Mouse (Mus musculus) fat pad, adult 2 months (tissue): Measurements from ENCODE around the gene Sema5b.
"Not testable (repeated sequence)": the region's sequence is repeated elsewhere in the genome, so short reads cannot be mapped to it uniquely, and the experiment has no call there.

ENCODE experiments used
- DNase-seq: peaks from one replicate; pipeline ENCODE4 v3.0.0-alpha.2; 2011; ENCODE audit warnings: low read depth, low spot score; ENCODE audit errors: extremely low read depth

Sema5b gene

GRCm38 (mm10) chr16:35547966-35548365, 7.0 kb downstream of the Sema5b start:
- DNase-seq = no peak

DNA sequence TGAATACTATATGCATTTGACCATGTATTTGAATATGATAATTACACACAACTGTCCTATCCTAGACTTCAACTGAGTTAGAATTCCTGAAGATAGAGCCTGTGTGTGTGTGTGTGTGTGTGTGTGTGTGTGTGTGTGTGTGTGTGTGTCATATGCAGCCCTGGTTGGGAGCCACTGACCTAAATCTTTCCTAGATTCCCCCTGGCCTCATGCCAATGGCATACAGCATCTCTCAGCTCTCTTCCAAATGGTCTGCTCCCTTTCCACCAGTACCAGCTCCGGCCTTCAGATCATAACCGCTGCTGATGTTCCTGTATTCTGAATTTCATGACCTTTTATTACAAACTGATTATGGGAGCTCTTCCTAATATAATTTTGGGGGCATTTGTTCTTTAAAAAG, 8.4 kb downstream of the Sema5b start:
- DNase-seq = no peak

DNA sequence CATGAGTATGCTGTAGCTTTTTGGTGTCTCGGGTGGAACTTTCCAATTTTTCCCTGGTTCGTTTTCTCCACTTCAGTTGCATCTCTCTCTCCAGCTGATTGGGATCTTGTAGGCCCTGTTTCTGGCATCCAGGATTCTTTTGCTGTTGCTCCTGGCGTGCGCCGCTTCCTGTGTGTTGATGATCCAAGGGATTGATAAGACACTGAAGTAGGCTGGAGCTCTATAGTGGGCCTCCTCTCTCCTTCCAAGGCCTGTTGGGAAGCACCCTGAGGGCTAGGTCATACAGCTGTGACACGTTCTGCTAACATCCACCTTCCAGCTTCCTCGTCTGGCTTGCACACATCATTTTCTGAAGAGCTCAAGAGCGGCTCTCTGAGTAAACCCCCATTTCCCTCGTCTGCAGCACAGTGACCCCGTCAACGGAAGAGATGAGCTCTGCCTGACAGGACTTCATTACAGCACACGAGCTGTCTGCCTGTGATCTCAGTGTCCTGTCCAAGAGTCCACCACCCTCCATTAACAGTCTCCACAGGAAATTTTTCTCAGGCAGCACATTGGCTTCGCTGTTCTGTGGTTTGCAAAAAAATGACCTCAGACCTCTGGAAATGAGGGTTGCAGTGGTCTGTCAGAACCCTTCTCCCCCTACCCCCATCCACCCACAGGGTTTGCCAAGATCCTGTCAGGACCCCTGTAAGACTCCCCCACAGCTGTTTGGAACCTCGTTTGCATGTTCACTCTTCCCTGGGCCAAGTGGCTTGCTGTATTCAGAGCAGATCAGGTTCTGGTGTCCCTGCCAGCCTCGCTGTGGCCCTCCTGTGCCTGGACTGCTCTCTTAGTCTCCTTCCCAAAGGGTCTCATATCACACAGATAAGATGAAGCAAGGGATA, 14.9 kb downstream of the Sema5b start:
- no peak for DNase-seq

DNA sequence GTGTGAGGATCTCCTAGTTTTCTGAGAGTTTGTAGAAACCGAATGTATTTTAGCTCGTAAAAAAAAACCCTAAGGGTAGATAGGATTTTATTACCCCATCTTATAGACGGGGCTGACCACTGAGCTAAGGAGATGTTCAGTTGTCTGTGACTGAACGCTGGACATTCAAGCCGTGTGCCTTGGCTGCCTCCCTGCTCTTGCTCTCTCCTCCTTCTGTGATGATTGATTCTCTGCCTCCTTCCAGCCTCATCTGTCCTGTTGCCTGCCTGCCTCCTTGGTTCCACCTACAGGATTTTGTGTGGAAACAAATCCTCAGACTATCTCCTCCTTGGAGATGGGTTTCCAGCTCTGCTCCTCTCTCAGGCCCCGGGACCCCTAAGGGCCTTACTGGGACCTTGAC, 16.1 kb downstream of the Sema5b start:
- no peak for DNase-seq

GRCm38 (mm10) chr16:35561541-35561940, 20.6 kb downstream of the Sema5b start:
- no peak for DNase-seq

GRCm38 (mm10) chr16:35564246-35564905, 23.4 kb downstream of the Sema5b start:
- no peak for DNase-seq

GRCm38 (mm10) chr16:35565601-35566000, 24.7 kb downstream of the Sema5b start:
- not testable (repeated sequence) for DNase-seq

- DNase-seq = no peak
Measured at GRCm38 (mm10) chr16:35568225-35568880, 27.4 kb downstream of the Sema5b start.

DNA sequence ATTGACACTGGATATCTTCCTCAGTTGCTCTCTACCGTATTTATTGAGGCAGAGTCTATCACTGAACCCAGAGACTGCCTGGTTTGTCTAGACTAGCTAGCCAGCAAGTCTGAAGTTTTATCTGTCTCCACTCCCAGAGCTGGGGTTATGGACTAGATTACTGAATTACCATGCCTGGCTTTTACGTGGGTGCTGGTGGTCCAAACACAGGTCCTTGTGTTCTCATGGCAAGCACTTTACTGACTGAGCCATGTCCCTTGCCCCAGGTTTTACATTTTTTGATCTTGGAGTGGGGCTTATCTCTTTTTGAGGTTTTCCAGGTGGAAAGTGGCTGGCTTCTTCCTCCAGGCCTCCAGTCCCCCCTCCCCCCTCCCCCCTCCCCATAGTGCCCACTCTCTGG, 28.4 kb downstream of the Sema5b start:
- no peak for DNase-seq

DNA sequence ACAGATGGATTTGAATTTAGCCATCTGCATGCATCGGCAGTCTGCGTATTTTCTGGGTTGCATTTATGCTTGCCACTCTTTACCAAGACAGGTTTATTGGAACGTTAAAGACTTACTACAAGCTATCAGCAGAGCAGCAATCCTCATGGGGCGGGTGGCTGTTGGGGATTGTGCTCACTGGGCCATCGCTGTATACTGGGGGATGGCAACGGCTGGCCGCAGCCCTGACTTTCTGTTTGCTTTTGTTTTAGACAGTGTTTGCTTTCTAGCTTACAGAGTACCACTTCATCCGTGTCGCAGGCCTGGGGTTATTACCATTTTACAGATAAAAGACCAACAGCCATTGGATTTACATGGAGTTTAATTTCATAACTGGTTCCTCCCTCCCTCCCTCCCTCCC, 28.8 kb downstream of the Sema5b start:
- DNase-seq = no peak

DNA sequence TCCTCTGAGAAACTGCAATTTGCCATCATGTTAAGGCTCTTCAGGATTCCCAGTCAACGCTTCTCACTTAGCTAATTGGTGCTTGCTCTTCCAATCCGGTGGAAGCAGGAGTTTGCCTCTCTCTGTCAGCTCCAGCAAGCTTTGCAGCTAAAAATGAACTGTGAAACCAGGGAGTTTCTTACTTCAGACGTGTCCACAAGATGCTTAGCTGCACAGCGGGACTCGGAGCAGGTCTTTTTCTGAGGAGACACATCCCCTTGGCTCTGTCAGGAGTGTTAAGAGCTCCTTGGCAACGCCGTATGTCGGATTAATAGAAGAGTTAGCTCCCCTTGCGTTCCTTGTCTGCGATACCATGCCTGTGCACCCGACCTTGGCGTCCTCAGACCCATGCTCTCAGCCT, 29.7 kb downstream of the Sema5b start:
- DNase-seq = no peak

- DNase-seq = no peak
Measured at GRCm38 (mm10) chr16:35573586-35573985, 32.6 kb downstream of the Sema5b start.

GRCm38 (mm10) chr16:35577181-35577941, 36.4 kb downstream of the Sema5b start:
- DNase-seq = no peak

DNA sequence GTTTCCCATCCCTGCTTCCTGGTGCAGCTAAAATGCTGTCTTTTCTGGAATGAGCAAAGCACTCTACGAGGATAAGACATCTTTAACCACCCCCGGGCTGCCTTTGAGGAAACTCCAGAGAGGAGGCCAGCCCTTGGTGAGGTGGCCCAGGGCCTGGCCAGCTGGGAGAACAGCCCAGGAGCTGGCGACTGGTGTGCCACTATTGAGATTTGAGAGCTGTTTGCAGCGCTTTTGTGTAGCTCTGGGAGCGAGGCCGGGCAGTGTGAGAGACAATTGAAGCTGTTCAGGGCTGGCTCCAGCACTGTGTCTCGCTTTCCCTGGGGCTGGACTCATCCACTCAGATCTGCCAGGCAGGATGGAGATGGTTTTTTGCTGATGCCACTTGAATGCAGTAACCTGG, 40.4 kb downstream of the Sema5b start:
- no peak for DNase-seq

GRCm38 (mm10) chr16:35583551-35584080, 42.7 kb downstream of the Sema5b start:
- DNase-seq = no peak

DNA sequence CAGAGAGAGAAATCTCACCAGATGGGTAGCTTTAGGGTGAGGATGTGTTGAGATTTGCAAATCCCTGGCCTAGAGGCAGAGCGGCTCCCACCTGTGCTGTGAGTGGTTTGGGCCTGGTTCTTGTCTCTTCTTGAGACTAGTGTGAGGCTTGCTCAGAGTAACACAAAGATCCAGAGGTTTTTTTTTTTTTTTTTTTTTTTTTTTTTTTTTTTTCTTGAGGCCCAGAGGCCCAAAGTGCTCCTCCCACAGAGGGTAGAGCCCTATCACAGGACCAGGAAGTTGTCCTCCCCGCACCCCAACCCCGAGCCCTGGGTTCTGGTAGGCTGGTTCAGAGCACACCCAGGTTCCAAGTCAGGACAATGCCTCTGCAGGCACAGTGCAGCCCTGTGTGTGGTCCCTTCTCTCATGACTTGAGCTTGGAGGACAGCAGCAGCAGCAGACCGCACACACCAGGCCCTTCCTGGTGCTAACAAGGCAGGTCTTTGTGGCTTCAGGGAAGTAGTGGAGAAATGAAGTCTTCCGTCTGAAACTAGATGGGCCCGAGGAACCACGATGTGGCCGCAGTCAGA, 44.3 kb downstream of the Sema5b start:
- no peak for DNase-seq

DNA sequence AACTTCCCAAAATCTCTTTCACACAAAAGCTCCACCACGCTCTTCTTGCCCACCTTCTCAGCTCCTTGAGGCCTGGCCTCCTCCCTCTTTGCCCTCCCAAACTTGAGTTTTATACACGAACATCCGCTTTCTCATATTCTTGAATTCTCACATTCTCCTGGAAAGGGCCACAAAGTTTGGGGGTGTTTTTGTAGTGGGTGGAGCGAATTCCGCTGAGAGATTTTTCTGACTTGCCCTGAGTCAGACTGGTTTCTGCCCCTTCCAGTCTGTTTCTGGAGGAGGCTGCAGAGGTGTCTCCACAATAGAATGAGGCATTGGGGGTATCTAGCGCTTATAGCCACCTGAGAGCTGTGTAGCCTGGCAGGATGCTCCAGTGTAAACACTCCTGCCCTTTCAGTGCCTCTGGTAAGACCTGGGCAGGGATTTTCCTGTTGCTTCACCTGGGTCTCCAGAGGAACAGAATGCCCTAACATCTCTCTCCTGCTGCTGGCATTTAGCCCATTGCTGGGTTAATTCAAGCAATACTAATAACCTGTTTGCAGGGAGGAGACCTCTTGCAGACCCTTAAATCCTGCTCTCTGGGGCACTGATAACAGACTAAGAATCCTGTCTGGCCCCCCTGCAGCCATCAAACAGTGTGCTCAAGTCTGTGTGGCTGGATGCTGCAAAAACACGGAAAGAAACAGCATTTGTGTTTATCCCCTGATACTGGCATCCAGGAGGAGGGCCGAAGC, 46.3 kb downstream of the Sema5b start:
- no peak for DNase-seq

- DNase-seq = no peak
Measured at GRCm38 (mm10) chr16:35587866-35588465, 47.0 kb downstream of the Sema5b start.

DNA sequence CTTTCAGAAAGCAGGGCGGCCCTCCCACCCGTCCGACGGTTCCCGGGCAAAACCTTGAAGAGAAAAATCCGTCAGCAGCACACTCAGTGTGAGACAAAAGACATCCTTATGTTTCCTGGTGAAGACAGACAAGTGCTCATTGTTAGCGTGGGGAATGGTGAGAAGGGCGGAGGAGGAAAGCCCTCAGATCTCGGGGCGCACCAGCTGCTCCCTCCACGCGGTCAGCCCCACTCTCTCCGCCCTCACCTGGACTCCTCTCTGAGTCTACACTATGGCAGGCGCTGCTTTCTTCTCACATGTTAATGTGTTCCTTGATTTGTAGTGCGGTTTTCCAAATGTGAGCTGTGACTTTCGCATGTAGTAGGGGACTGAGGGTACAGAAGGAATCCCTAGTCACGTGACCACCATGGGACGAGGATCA, 47.8 kb downstream of the Sema5b start:
- no peak for DNase-seq
